11 mouse cellular contexts compared by ENCODE assay signal in genomic region chr13:56449239-56450030, GRCm38 (mm10). TPM values are rescaled to one million over a fixed set of nuclear protein-coding genes. Genes with fewer than 3 reads are reported as not detected.
A peak's percentile ranks its signal among the peaks of the same experiment; 100 is the strongest.
DNase-seq lines count a peak whose midpoint lies in the region; ATAC-seq and TF ChIP-seq lines count a peak whose summit lies in the region.
"Had no signal": no experiment of that assay in that cellular context is flagged by ENCODE, and none has a peak within 500 bp of the region (broad histone marks: within the 10 kb centered on the region; RNA-seq: fewer than 3 reads in every experiment).

No protein-coding gene starts in this region.

- peak; percentile 29 for DNase-seq in adrenal gland, postnatal 25 days
- DNase-seq in adrenal gland, adult 2 months, result no peak
- peak; percentile 33 for DNase-seq in limb, embryonic 14.5 days (ENCODE audit: low spot score)
- no peak for DNase-seq in limb, embryonic 10.5 days (ENCODE audit: low spot score)
- DNase-seq in cerebellum, adult 18-20 months, result peak; percentile 52 to 61
- DNase-seq in kidney, postnatal 10 days, result peak; percentile 49
- DNase-seq in embryo, embryonic 11 days, result no peak
- DNase-seq: B cell, adult 2 months had no signal

- H3K4me1 ChIP-seq in limb, embryonic 14.5 days (ENCODE audit: control insufficient read depth, insufficient read depth, low read length), result 0 out of 2 replicates have a peak, but pooled peaks cover 4% of the 10 kb centered on the region
- H3K4me1 ChIP-seq in limb, embryonic 10.5 days, result no peaks in the 10 kb centered on the region

- ATAC-seq in limb, embryonic 14.5 days (ENCODE audit: low FRiP score, low read depth), result no peak
- ATAC-seq in megakaryocyte progenitor cell, adult 5-6 weeks (replicated peaks; ENCODE audit: poor library complexity), result no peak

- H3K9me3 ChIP-seq in limb, embryonic 14.5 days (ENCODE audit: control insufficient read depth, low read length), result no peaks in the 10 kb centered on the region
- H3K9me3 ChIP-seq in limb, embryonic 10.5 days (replicated peaks), result no peaks in the 10 kb centered on the region

- H3K36me3 ChIP-seq in limb, embryonic 14.5 days (ENCODE audit: control insufficient read depth, insufficient read depth, low read length), result no peaks in the 10 kb centered on the region
- H3K36me3 ChIP-seq in limb, embryonic 10.5 days, result no peaks in the 10 kb centered on the region

- H3K4me3 ChIP-seq in limb, embryonic 14.5 days (replicated peaks; ENCODE audit: low read length), result no peak overlapping the region
- H3K4me3 ChIP-seq in limb, embryonic 10.5 days, result no peak overlapping the region

- TF ChIP-seq POLR2A in limb, embryonic 14.5 days (IDR thresholded peaks at IDR 0.05; ENCODE audit: borderline replicate concordance, extremely low read depth, insufficient read depth, insufficient read length), result no peak

- 63% methylated on average over 10 of the region's 10 CpGs for WGBS in limb, embryonic 14.5 days
- 88% methylated on average over 10 of the region's 10 CpGs for WGBS in limb, embryonic 10.5 days

- H3K4me2 ChIP-seq in limb, embryonic 14.5 days (replicated peaks; ENCODE audit: low read depth, low read length, severe bottlenecking), result no peak overlapping the region

- H3K27ac ChIP-seq in limb, embryonic 14.5 days (replicated peaks; ENCODE audit: low read depth, low read length), result no peak overlapping the region
- H3K27ac ChIP-seq in limb, embryonic 10.5 days, result no peak overlapping the region

- H3K9ac ChIP-seq in limb, embryonic 14.5 days (ENCODE audit: low read depth, low read length, severe bottlenecking), result no peak overlapping the region

- no peaks in the 10 kb centered on the region for H3K27me3 ChIP-seq in limb, embryonic 14.5 days (ENCODE audit: control insufficient read depth, insufficient read depth, low read length)
- H3K27me3 ChIP-seq in limb, embryonic 10.5 days (ENCODE audit: low read depth, poor library complexity, severe bottlenecking), result no peaks in the 10 kb centered on the region

RNA-seq across cellular contexts. Expression of gene Slc25a48, which starts 11.3 kb away (rescaled TPM):
- total RNA-seq in adrenal gland, postnatal 25 days (2021), result 1.7 and 2.0 TPM in 2 replicates
- total RNA-seq in adrenal gland, adult 2 months (2021), result 1 to 10 TPM; 2.1 to 2.9 TPM
- polyA plus RNA-seq in adrenal gland, adult 2 months (2012; rRNA removed), result 0.91 TPM in 2 replicates
- polyA plus RNA-seq in limb, embryonic 14.5 days (2012; rRNA removed), result 0.69 and 0.74 TPM in 2 replicates
- polyA plus RNA-seq in limb, embryonic 14.5 days (2014; fragmentation: Nextera tagmentation; extraction: Ambion mirVana), result 0.44 and 0.77 TPM in 2 replicates
- polyA plus RNA-seq in limb, embryonic 10.5 days (2016; fragmentation: Nextera tagmentation; extraction: Ambion mirVana), result not detected in 2 replicates
- total RNA-seq in megakaryocyte progenitor cell, adult 5-6 weeks (2015), result 0.05 TPM in 1 of 2 replicates, not detected in the other
- not detected in 2 replicates for total RNA-seq in megakaryocyte progenitor cell, adult 5-6 weeks (2017)
- polyA plus RNA-seq: limb, embryonic 11.5 days had no signal

RNA-seq across cellular contexts. Expression of gene Gm3045, which starts 23.0 kb away (rescaled TPM):
- not detected in 2 replicates for total RNA-seq in adrenal gland, postnatal 25 days (2021)
- not detected for total RNA-seq in adrenal gland, adult 2 months (2021)
- not detected in 2 replicates for polyA plus RNA-seq in adrenal gland, adult 2 months (2012; rRNA removed)
- 0.04 and 0.10 TPM in 2 replicates for polyA plus RNA-seq in limb, embryonic 14.5 days (2012; rRNA removed)
- not detected in 2 replicates for polyA plus RNA-seq in limb, embryonic 14.5 days (2014; fragmentation: Nextera tagmentation; extraction: Ambion mirVana)
- polyA plus RNA-seq in limb, embryonic 10.5 days (2016; fragmentation: Nextera tagmentation; extraction: Ambion mirVana), result not detected in 2 replicates
- not detected in 2 replicates for total RNA-seq in megakaryocyte progenitor cell, adult 5-6 weeks (2015)
- not detected in 2 replicates for total RNA-seq in megakaryocyte progenitor cell, adult 5-6 weeks (2017)
- polyA plus RNA-seq: limb, embryonic 11.5 days; stomach, embryonic 16.5 days had no signal

RNA-seq across cellular contexts. Expression of gene Il9, which starts 32.6 kb away (rescaled TPM):
- total RNA-seq in adrenal gland, postnatal 25 days (2021), result not detected in 2 replicates
- total RNA-seq in adrenal gland, adult 2 months (2021), result not detected
- polyA plus RNA-seq in adrenal gland, adult 2 months (2012; rRNA removed), result not detected in 2 replicates
- polyA plus RNA-seq in limb, embryonic 14.5 days (2012; rRNA removed), result not detected in 2 replicates
- not detected in 2 replicates for polyA plus RNA-seq in limb, embryonic 14.5 days (2014; fragmentation: Nextera tagmentation; extraction: Ambion mirVana)
- polyA plus RNA-seq in limb, embryonic 10.5 days (2016; fragmentation: Nextera tagmentation; extraction: Ambion mirVana), result not detected in 2 replicates
- total RNA-seq in megakaryocyte progenitor cell, adult 5-6 weeks (2015), result not detected in 2 replicates
- total RNA-seq in megakaryocyte progenitor cell, adult 5-6 weeks (2017), result not detected in 2 replicates
- polyA plus RNA-seq: limb, embryonic 11.5 days; stomach, embryonic 16.5 days had no signal

Comparison
In these comparisons a context has a peak if more than half of its experiments do, and no peak if none do; other contexts are left out.
1. DNase-seq: peak in adrenal gland, postnatal 25 days (single experiment), limb, embryonic 14.5 days (single experiment), cerebellum, adult 18-20 months (2 of 2) and kidney, postnatal 10 days (single experiment); none in adrenal gland, adult 2 months (single experiment), limb, embryonic 10.5 days (single experiment) and embryo, embryonic 11 days (single experiment).